Mouse (Mus musculus) E14TG2a.4 (cell line): Measurements from ENCODE around the gene Araf.
A peak's percentile ranks its signal among the peaks of the same experiment; 100 is the strongest.

ENCODE experiments used
- CTCF ChIP-seq: conservative IDR thresholded peaks from 2 replicates; pipeline ENCODE4 v1.5.1; 2014; ENCODE audit warnings: low read length
- NANOG ChIP-seq: IDR thresholded peaks from 2 replicates; pipeline ENCODE4 v1.6.1; 2014; ENCODE audit warnings: borderline replicate concordance, low read length, mixed read lengths
- POU5F1 ChIP-seq: IDR thresholded peaks from 2 replicates; pipeline ENCODE4 v1.6.1; 2014; ENCODE audit warnings: low read length, borderline replicate concordance

- TF ChIP-seq CTCF (peak; percentile 34), POU5F1 (no peak), NANOG (no peak)
Observed at GRCm38 (mm10) chrX:20793230-20793629, 4.4 kb upstream of the Araf start.
